Mouse (Mus musculus) lung, embryonic 15.5 days (tissue): ENCODE measurements at regions not wholly inside any gene's neighbourhood (a gene's known extent, or its start where the extent isn't known, plus 50 kb on each side); places are given as distances from the start of the nearest gene placed in this dataset.
A peak's percentile ranks its signal among the peaks of the same experiment; 100 is the strongest.

Experiments
- ATAC-seq: fragments of 200-750 bp; cut with Nextera tagmentation; 2 replicates; pipeline ENCODE4 v1.8.0; 2017; ENCODE audit warnings: moderate number of reproducible peaks, borderline replicate concordance; ENCODE audit not compliant: low FRiP score, low TSS enrichment; ENCODE audit errors: extremely low read depth
- H3K27ac ChIP-seq: fragments of 300-500 bp; sonication (generic); 2 replicates; pipeline ENCODE4 v1.5.1; 2015; ENCODE audit warnings: moderate library complexity, mild to moderate bottlenecking, inconsistent platforms
- H3K27me3 ChIP-seq: fragments of 300-500 bp; sonication (generic); 2 replicates; pipeline ENCODE4 v1.6.1; 2015; ENCODE audit warnings: inconsistent platforms
- H3K36me3 ChIP-seq: fragments of 300-500 bp; sonication (generic); 2 replicates; pipeline ENCODE4 v1.6.1; 2015; ENCODE audit warnings: inconsistent platforms
- H3K4me1 ChIP-seq: fragments of 300-500 bp; sonication (generic); 2 replicates; pipeline ENCODE4 v1.6.1; 2015; ENCODE audit warnings: inconsistent platforms
- H3K4me2 ChIP-seq: fragments of 300-500 bp; sonication (generic); 2 replicates; pipeline ENCODE4 v1.6.1; 2015; ENCODE audit warnings: inconsistent platforms, mild to moderate bottlenecking, moderate library complexity
- H3K4me3 ChIP-seq: fragments of 300-500 bp; sonication (generic); 2 replicates; pipeline ENCODE4 v1.5.1; 2015; ENCODE audit warnings: mild to moderate bottlenecking, inconsistent platforms
- H3K9ac ChIP-seq: fragments of 300-500 bp; sonication (generic); 2 replicates; pipeline ENCODE4 v1.6.1; 2015; ENCODE audit warnings: inconsistent platforms
- H3K9me3 ChIP-seq: fragments of 300-500 bp; sonication (generic); 2 replicates; pipeline ENCODE4 v1.6.1; 2016; ENCODE audit warnings: inconsistent platforms
- WGBS: fragments of 180-500 bp; shearing (Covaris S2); methylation state at CpG from one replicate; pipeline ENCODE4 v1.1.7; 2015; 5-methylcytosine and 5-hydroxymethylcytosine counted together

DNA sequence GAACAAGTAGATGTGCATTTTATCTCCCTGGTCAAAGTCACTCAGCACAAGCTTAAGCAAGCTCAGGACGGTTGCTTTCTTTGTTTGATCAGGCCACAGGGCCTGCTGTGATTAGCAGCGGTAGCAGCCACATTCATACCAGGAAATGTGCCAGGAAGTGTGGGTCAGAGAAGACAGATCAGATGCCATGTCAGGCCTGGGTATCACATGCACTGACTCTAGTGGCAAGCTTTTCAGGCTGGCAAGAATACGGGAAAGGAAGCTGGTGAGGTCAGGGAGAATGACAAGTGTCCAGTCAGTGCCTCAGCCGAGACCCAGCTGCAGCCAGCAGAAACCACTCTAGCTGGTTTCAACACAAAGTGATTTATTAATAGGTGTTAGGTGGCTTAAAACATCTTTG, 307.7 kb upstream of the Spred2 start:
- no peak for ATAC-seq
- no peak overlapping the region for H3K9ac ChIP-seq
- no peak overlapping the region for H3K27ac ChIP-seq
- no peak overlapping the region for H3K4me2 ChIP-seq
- H3K4me3 ChIP-seq: no peak overlapping the region
- H3K9me3 ChIP-seq: no peaks in the 10 kb centered on the region
- H3K36me3 ChIP-seq: no peaks in the 10 kb centered on the region
- no peaks in the 10 kb centered on the region for H3K27me3 ChIP-seq
- WGBS: 45% methylated on average over 4 of the region's 4 CpGs
- H3K4me1 ChIP-seq: no peaks in the 10 kb centered on the region

DNA sequence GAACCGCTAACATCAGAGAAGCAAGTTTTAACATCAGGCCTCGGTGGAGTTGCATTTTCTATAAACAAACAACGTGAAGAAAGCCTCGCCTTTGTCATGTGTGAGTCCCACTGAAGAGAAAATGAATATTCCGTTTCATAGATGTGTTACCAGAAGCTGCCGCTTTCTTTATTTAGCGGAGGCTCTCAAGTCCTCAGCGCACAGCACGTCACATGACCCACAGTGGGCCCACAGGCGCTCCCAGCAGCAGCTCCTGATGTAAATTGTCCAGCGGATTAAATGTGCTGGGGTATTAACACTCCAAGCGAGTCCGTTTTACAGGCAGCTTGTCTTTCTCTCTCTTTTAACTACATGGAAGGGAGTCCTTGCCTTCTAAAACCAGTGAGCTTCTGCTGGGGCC, 304.7 kb upstream of the Spred2 start:
- H3K27me3 ChIP-seq: no peaks in the 10 kb centered on the region
- H3K9me3 ChIP-seq: no peaks in the 10 kb centered on the region
- no peaks in the 10 kb centered on the region for H3K4me1 ChIP-seq
- 71% methylated on average over 13 of the region's 13 CpGs for WGBS
- no peak overlapping the region for H3K27ac ChIP-seq
- no peak overlapping the region for H3K4me2 ChIP-seq
- no peak for ATAC-seq
- H3K4me3 ChIP-seq: no peak overlapping the region
- no peaks in the 10 kb centered on the region for H3K36me3 ChIP-seq
- no peak overlapping the region for H3K9ac ChIP-seq

DNA sequence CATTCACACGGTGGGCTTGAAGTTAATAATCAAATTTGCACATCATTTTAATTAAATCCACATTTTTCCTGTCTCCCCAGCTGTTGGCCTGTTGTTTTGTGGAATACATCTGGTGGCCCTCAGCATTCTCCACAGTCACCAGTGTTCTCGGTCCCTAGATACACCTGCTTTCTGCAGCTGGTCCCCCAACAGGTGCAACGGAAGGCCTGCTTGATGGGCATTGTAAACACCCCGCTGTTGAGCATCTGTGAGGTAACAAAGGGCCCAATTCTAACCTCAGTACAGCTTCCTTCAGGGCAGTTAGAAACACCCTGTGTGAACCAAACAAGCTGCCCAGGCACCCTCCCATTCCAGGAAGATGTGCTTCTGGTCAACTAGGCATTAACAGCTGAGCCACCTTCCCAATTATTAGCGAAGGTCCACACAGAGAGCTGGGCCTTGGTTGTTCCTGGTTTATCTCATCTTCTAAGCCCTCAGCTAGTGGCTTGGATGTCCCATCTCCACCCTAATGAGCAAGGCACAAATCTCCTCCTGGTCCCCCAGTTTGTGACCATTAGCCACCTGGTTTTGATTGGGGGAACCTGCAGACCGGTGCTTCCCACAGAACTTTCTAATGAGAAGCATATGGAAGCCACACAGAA, 293.0 kb upstream of the Spred2 start:
- Histone ChIP-seq H3K36me3 (no peaks in the 10 kb centered on the region), H3K4me3 (no peak overlapping the region), H3K9ac (no peak overlapping the region), H3K4me1 (no peaks in the 10 kb centered on the region), H3K4me2 (no peak overlapping the region), H3K9me3 (no peaks in the 10 kb centered on the region), H3K27ac (no peak overlapping the region), H3K27me3 (no peaks in the 10 kb centered on the region)
- ATAC-seq: no peak
- 85% methylated on average over 6 of the region's 6 CpGs for WGBS

DNA sequence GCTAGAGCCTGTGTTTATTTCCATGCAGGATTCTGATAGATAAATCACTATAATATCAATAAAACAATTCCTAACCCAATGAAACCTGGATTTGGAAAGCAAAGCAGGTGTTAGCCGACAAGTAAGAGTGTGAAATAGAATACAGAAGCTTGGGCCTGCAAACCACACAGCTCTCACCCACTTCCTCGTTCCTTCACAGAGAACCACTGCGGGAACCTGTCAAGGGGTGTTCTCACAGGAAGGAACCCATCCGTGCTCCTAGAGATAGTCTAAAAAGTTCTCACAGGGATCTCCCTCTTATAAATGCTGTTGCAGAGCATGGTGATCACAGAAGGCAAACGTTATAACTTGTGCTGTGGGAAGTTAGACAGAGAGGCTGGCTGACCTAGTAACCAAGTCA, 291.7 kb upstream of the Spred2 start:
- Histone ChIP-seq H3K9ac (no peak overlapping the region), H3K27me3 (no peaks in the 10 kb centered on the region), H3K27ac (no peak overlapping the region), H3K4me1 (no peaks in the 10 kb centered on the region), H3K4me3 (no peak overlapping the region), H3K36me3 (no peaks in the 10 kb centered on the region), H3K4me2 (no peak overlapping the region), H3K9me3 (no peaks in the 10 kb centered on the region)
- WGBS: 55% methylated on average over 5 of the region's 5 CpGs
- ATAC-seq: no peak

DNA sequence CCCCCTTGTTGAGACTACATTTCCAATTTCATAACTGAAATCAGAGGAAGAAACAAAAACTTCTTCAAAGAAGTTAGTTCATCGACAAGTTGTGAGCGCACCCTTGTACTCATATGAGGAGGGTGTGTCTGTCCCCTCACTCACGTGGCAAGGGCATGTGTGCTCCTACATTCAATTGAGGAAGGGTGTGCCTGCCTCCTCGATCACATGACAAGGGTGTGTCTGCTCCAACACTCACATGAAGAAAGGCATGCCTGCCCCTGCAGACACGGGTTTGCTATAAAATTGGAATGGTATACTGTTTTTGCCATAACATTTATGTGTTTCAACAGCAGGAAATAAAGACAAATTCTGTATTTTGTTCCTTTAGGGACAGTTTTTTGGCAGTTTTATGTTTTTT, 290.6 kb upstream of the Spred2 start:
- Histone ChIP-seq H3K27ac (no peak overlapping the region), H3K27me3 (no peaks in the 10 kb centered on the region), H3K4me2 (no peak overlapping the region), H3K4me1 (no peaks in the 10 kb centered on the region), H3K9ac (no peak overlapping the region), H3K36me3 (no peaks in the 10 kb centered on the region), H3K9me3 (no peaks in the 10 kb centered on the region), H3K4me3 (no peak overlapping the region)
- 83% methylated on average over 5 of the region's 5 CpGs for WGBS
- ATAC-seq: no peak

DNA sequence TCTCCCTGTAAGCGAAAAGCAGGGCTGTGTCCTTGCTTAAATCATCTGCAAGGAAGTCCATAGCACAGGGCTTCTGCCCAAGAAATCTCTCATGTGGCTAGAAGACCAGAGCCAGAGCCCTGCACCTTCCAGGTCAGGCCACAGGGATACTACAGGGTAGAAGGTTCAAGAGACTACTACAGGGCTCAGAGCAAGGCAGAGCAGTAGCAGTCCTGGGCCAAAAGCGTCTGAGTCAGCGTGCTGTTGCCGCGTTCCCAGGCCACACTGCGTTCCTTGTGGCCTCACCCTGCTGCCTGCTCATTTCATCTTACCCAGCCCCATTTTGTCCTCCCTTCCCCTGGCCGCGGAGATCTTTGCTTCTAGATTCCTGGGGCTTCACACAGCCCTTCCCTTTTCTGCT, 283.0 kb upstream of the Spred2 start:
- no peak overlapping the region for H3K4me3 ChIP-seq
- WGBS: 74% methylated on average over 8 of the region's 8 CpGs
- H3K4me1 ChIP-seq: no peaks in the 10 kb centered on the region
- no peaks in the 10 kb centered on the region for H3K36me3 ChIP-seq
- H3K9me3 ChIP-seq: no peaks in the 10 kb centered on the region
- ATAC-seq: no peak
- no peak overlapping the region for H3K4me2 ChIP-seq
- no peak overlapping the region for H3K27ac ChIP-seq
- H3K9ac ChIP-seq: no peak overlapping the region
- no peaks in the 10 kb centered on the region for H3K27me3 ChIP-seq

DNA sequence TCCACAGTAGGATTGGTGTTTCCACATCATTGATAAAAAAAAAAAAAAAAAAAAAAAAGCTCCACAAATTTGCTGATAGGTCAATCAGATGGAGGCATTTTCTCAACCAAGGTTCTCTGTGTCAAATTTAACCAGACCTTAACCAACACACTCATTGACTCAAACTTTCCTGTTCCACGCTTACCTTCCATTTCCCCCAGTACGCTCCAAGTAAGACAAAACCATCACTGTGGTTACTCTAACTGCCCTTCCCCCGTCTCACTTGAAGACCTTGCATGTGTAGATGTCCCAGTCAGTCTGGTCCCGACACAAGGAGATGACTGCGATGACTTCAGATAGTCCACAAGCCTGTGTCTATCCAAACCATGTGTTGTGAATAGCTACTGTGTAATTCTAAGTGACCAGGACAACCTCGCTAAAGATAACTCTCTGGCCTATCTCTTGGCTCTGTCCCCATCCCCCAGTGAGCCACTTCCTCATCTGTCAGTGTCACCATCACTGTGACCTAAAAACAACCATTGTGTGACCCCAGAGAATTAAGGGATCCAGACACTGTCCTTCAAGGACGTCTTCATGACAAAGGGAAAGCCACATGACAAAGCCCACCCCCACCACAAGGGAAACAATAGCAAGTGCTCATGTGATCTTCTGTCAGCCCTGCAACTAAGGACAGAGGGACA, 279.9 kb upstream of the Spred2 start:
- H3K4me3 ChIP-seq: no peak overlapping the region
- no peak overlapping the region for H3K27ac ChIP-seq
- no peaks in the 10 kb centered on the region for H3K36me3 ChIP-seq
- no peak overlapping the region for H3K4me2 ChIP-seq
- WGBS: 62% methylated on average over 7 of the region's 7 CpGs
- H3K27me3 ChIP-seq: no peaks in the 10 kb centered on the region
- no peak for ATAC-seq
- no peaks in the 10 kb centered on the region for H3K4me1 ChIP-seq
- H3K9ac ChIP-seq: no peak overlapping the region
- H3K9me3 ChIP-seq: no peaks in the 10 kb centered on the region

DNA sequence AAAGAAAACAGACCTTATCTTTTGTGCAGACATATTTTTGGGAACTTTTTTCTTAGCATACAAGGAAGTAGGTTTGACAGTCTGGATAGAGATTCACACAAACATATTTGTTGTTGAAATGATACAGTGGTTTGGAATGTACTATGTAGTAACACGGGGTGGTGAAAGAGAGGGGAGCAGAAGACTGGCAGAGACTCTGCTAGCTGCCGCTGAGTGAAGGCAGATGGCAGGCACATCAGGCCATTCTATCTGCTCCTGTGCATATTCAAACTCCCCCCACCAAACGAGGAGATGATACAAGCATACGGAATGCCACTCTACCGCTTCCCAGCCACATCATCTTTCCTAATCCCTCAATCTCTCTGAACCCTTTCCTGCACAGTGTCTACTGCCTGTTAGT, 279.1 kb upstream of the Spred2 start:
- no peak for ATAC-seq
- Histone ChIP-seq H3K27ac (no peak overlapping the region), H3K4me3 (no peak overlapping the region), H3K9ac (no peak overlapping the region), H3K36me3 (no peaks in the 10 kb centered on the region), H3K4me2 (no peak overlapping the region), H3K4me1 (no peaks in the 10 kb centered on the region), H3K9me3 (no peaks in the 10 kb centered on the region), H3K27me3 (no peaks in the 10 kb centered on the region)
- 42% methylated on average over 5 of the region's 5 CpGs for WGBS

DNA sequence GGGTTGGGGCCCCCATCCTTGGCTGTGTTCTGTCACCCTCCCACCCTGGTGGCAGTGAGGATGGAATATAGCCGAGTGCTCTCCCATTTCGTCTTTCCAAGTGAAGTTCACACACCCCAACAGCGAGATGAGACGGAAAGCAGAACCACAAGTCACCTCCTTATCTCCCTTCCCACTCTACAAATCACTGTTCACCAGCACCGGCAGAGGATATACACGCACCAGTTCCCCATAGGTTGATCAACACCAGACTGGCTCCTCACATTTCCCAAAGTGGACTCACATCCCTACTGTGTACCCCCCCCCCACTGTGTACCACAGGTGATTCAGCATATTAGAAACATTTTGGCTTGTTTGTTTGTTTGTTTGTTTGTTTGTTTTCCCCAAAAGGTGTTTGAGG, 272.7 kb upstream of the Spred2 start:
- Histone ChIP-seq H3K27ac (no peak overlapping the region), H3K4me3 (no peak overlapping the region), H3K4me2 (no peak overlapping the region), H3K9ac (no peak overlapping the region), H3K36me3 (no peaks in the 10 kb centered on the region), H3K9me3 (no peaks in the 10 kb centered on the region), H3K4me1 (no peaks in the 10 kb centered on the region), H3K27me3 (no peaks in the 10 kb centered on the region)
- no peak for ATAC-seq
- 60% methylated on average over 6 of the region's 6 CpGs for WGBS

DNA sequence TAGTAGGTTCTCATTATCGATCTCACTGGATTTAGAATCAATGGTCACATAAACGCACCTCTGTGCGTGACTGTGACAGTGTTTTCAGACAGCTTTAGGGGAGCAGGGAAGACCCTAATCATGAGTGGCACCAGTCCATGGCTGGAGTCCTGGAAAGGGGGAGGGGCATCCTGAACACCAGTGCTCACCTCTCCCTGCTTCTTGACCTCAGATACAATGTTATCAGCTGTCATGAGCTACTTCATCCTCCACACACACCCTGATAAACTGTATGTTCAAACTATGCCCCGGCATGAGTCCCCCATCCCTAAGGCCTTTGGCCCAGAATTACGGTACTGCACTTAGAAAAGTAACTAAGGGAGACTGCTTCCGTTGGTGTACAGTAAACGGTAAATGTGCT, 272.2 kb upstream of the Spred2 start:
- no peaks in the 10 kb centered on the region for H3K9me3 ChIP-seq
- 59% methylated on average over 7 of the region's 7 CpGs for WGBS
- ATAC-seq: peak; percentile 27; the same call in 1 of the 2 replicates
- H3K27me3 ChIP-seq: no peaks in the 10 kb centered on the region
- no peak overlapping the region for H3K9ac ChIP-seq
- H3K27ac ChIP-seq: no peak overlapping the region
- no peaks in the 10 kb centered on the region for H3K4me1 ChIP-seq
- H3K4me3 ChIP-seq: no peak overlapping the region
- no peaks in the 10 kb centered on the region for H3K36me3 ChIP-seq
- H3K4me2 ChIP-seq: no peak overlapping the region

DNA sequence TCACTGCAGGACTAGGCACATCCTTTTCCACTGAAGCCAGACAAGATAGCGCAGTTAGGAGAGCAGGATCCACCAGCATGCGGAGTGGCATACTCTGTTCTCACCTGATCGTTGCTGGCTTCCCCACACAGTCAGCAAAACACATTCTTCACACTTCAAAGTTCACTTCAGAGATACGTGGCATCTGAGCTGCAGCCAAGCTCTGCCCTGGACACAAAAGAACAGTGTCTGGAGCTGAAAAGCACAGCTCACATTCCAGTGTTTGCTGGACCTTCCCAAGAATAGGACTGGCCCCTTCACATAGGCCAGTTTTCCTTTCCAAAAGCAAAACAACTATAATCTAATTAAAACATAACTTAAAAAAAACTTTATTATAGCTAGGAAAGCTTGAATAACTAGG, 264.7 kb upstream of the Spred2 start:
- 37% methylated on average over 4 of the region's 4 CpGs for WGBS
- no peak overlapping the region for H3K4me2 ChIP-seq

DNA sequence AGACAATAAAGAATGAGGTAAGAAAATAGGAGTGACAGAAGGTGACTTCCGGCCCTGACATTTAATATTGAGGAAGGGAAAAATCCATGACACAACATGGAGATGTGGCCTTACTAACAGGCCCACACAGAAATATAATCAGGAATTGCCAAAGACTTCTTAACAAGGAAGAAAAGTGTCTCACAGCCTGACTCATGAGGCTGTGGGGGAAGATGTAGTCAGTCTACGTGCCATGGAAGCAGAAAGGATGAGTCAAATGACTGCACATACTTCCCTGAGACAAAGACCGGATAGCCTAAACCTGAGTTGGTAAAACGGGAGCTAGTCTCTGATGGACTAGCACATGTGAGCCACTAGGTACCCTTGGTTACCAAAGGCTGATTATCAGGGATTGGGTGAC, 257.4 kb upstream of the Spred2 start:
- no peak for ATAC-seq
- no peak overlapping the region for H3K27ac ChIP-seq
- 87% methylated on average over 4 of the region's 4 CpGs for WGBS
- H3K9ac ChIP-seq: no peak overlapping the region
- H3K4me2 ChIP-seq: no peak overlapping the region
- H3K9me3 ChIP-seq: no peaks in the 10 kb centered on the region
- no peaks in the 10 kb centered on the region for H3K27me3 ChIP-seq
- no peaks in the 10 kb centered on the region for H3K36me3 ChIP-seq
- 0 out of 2 replicates have a peak, but pooled peaks cover 7% of the 10 kb centered on the region for H3K4me1 ChIP-seq
- no peak overlapping the region for H3K4me3 ChIP-seq

More for the DNA sequence above, 264.7 kb upstream of the Spred2 start:
- H3K36me3 ChIP-seq: no peaks in the 10 kb centered on the region
- no peak overlapping the region for H3K4me3 ChIP-seq
- no peak overlapping the region for H3K27ac ChIP-seq
- ATAC-seq: no peak
- H3K9me3 ChIP-seq: no peaks in the 10 kb centered on the region
- H3K4me1 ChIP-seq: no peaks in the 10 kb centered on the region
- no peak overlapping the region for H3K9ac ChIP-seq
- H3K27me3 ChIP-seq: no peaks in the 10 kb centered on the region
